Mouse (Mus musculus): ENCODE results near the gene Rbms3. TPM values are rescaled to one million over a fixed set of nuclear protein-coding genes. Genes with fewer than 3 reads are reported as not detected.

Rbms3 gene
- total and polyA plus RNA-seq, 2 experiments from 2014 or later: 56.3 to 77.9 TPM

GRCm38 (mm10) chr9:116676445-116676844 lies 953.3 kb downstream of the Rbms3 start:
- no peaks in the 10 kb centered on the region for H3K27me3 ChIP-seq (ENCODE audit: insufficient read depth, low read length)
- H3K4me1 ChIP-seq (ENCODE audit: insufficient read depth, low read length): no peaks in the 10 kb centered on the region
- H3K4me2 ChIP-seq (ENCODE audit: low read depth, low read length): no peak overlapping the region
- no peak for TF ChIP-seq CTCF (IDR thresholded peaks at IDR 0.05; ENCODE audit: low read depth)
- no peak overlapping the region for H3K9ac ChIP-seq (replicated peaks; ENCODE audit: low read length)
- no peaks in the 10 kb centered on the region for H3K36me3 ChIP-seq (ENCODE audit: insufficient read depth, low read length)
- 37% methylated on average over 2 of the region's 2 CpGs for WGBS
- ATAC-seq (no peak), DNase-seq (ENCODE audit: low spot score) (peak; percentile 4)
- no peaks in the 10 kb centered on the region for H3K9me3 ChIP-seq (ENCODE audit: low read length)
- no peak overlapping the region for H3K4me3 ChIP-seq (ENCODE audit: low read length)
- no peak overlapping the region for H3K27ac ChIP-seq

- no peaks in the 10 kb centered on the region for H3K36me3 ChIP-seq (ENCODE audit: insufficient read depth, low read length)
- no peak overlapping the region for H3K4me2 ChIP-seq (ENCODE audit: low read depth, low read length)
- no peak overlapping the region for H3K4me3 ChIP-seq (ENCODE audit: low read length)
- no peaks in the 10 kb centered on the region for H3K9me3 ChIP-seq (ENCODE audit: low read length)
- ATAC-seq (no peak), DNase-seq (ENCODE audit: low spot score) (no peak)
- no peak overlapping the region for H3K27ac ChIP-seq
- no peaks in the 10 kb centered on the region for H3K27me3 ChIP-seq (ENCODE audit: insufficient read depth, low read length)
- no peak overlapping the region for H3K9ac ChIP-seq (replicated peaks; ENCODE audit: low read length)
- WGBS: 71% methylated on average over 4 of the region's 4 CpGs
- no peaks in the 10 kb centered on the region for H3K4me1 ChIP-seq (ENCODE audit: insufficient read depth, low read length)
- no peak for TF ChIP-seq CTCF (IDR thresholded peaks at IDR 0.05; ENCODE audit: low read depth)
These were observed 955.5 kb downstream of the Rbms3 start for GRCm38 (mm10) chr9:116674191-116674590.

- Histone ChIP-seq H3K4me2 (ENCODE audit: low read depth, low read length) (no peak overlapping the region), H3K36me3 (ENCODE audit: insufficient read depth, low read length) (no peaks in the 10 kb centered on the region), H3K9me3 (ENCODE audit: low read length) (no peaks in the 10 kb centered on the region), H3K27ac (no peak overlapping the region), H3K4me1 (ENCODE audit: insufficient read depth, low read length) (no peaks in the 10 kb centered on the region), H3K4me3 (ENCODE audit: low read length) (no peak overlapping the region), H3K9ac (replicated peaks; ENCODE audit: low read length) (no peak overlapping the region), H3K27me3 (ENCODE audit: insufficient read depth, low read length) (no peaks in the 10 kb centered on the region)
- 85% methylated on average over 4 of the region's 4 CpGs for WGBS
- DNase-seq (ENCODE audit: low spot score): no peak
- ATAC-seq: no peak
- no peak for TF ChIP-seq CTCF (IDR thresholded peaks at IDR 0.05; ENCODE audit: low read depth)
These were observed 968.7 kb downstream of the Rbms3 start for GRCm38 (mm10) chr9:116661026-116661425.

- Histone ChIP-seq H3K9ac (replicated peaks; ENCODE audit: low read length) (no peak overlapping the region), H3K27me3 (ENCODE audit: insufficient read depth, low read length) (no peaks in the 10 kb centered on the region), H3K27ac (no peak overlapping the region), H3K9me3 (ENCODE audit: low read length) (no peaks in the 10 kb centered on the region), H3K4me3 (ENCODE audit: low read length) (no peak overlapping the region), H3K4me2 (ENCODE audit: low read depth, low read length) (no peak overlapping the region), H3K4me1 (ENCODE audit: insufficient read depth, low read length) (no peaks in the 10 kb centered on the region), H3K36me3 (ENCODE audit: insufficient read depth, low read length) (no peaks in the 10 kb centered on the region)
- 66% methylated on average over 1 of the region's 1 CpGs for WGBS
- DNase-seq (ENCODE audit: low spot score) (no peak), ATAC-seq (no peak)
- TF ChIP-seq CTCF (IDR thresholded peaks at IDR 0.05; ENCODE audit: low read depth): no peak
These were observed 969.8 kb downstream of the Rbms3 start for GRCm38 (mm10) chr9:116659936-116660335.

- no peaks in the 10 kb centered on the region for H3K27me3 ChIP-seq (ENCODE audit: insufficient read depth, low read length)
- 81% methylated on average over 2 of the region's 2 CpGs for WGBS
- ATAC-seq: no peak
- H3K9me3 ChIP-seq (ENCODE audit: low read length): no peaks in the 10 kb centered on the region
- no peak overlapping the region for H3K27ac ChIP-seq
- TF ChIP-seq CTCF (IDR thresholded peaks at IDR 0.05; ENCODE audit: low read depth): no peak
- no peaks in the 10 kb centered on the region for H3K36me3 ChIP-seq (ENCODE audit: insufficient read depth, low read length)
- no peak for DNase-seq (ENCODE audit: low spot score)
- no peak overlapping the region for H3K9ac ChIP-seq (replicated peaks; ENCODE audit: low read length)
- H3K4me2 ChIP-seq (ENCODE audit: low read depth, low read length): no peak overlapping the region
- no peaks in the 10 kb centered on the region for H3K4me1 ChIP-seq (ENCODE audit: insufficient read depth, low read length)
- H3K4me3 ChIP-seq (ENCODE audit: low read length): no peak overlapping the region
These were observed 972.6 kb downstream of the Rbms3 start for GRCm38 (mm10) chr9:116657141-116657540.

- ATAC-seq: no peak
- no peak overlapping the region for H3K9ac ChIP-seq (replicated peaks; ENCODE audit: low read length)
- H3K27ac ChIP-seq: no peak overlapping the region
- no peak overlapping the region for H3K4me2 ChIP-seq (ENCODE audit: low read depth, low read length)
- no peak for DNase-seq (ENCODE audit: low spot score)
- H3K27me3 ChIP-seq (ENCODE audit: insufficient read depth, low read length): no peaks in the 10 kb centered on the region
- TF ChIP-seq CTCF (IDR thresholded peaks at IDR 0.05; ENCODE audit: low read depth): no peak; the same call in 1 of the 2 replicates
- H3K4me1 ChIP-seq (ENCODE audit: insufficient read depth, low read length): no peaks in the 10 kb centered on the region
- no peaks in the 10 kb centered on the region for H3K36me3 ChIP-seq (ENCODE audit: insufficient read depth, low read length)
- WGBS: 97% methylated on average over 1 of the region's 1 CpGs
- no peaks in the 10 kb centered on the region for H3K9me3 ChIP-seq (ENCODE audit: low read length)
- no peak overlapping the region for H3K4me3 ChIP-seq (ENCODE audit: low read length)
These were observed 978.3 kb downstream of the Rbms3 start for GRCm38 (mm10) chr9:116651414-116651813.

GRCm38 (mm10) chr9:116649955-116650354 lies 979.8 kb downstream of the Rbms3 start:
- TF ChIP-seq CTCF (IDR thresholded peaks at IDR 0.05; ENCODE audit: low read depth): no peak
- Histone ChIP-seq H3K4me2 (ENCODE audit: low read depth, low read length) (no peak overlapping the region), H3K4me3 (ENCODE audit: low read length) (no peak overlapping the region), H3K4me1 (ENCODE audit: insufficient read depth, low read length) (no peaks in the 10 kb centered on the region), H3K36me3 (ENCODE audit: insufficient read depth, low read length) (no peaks in the 10 kb centered on the region), H3K9ac (replicated peaks; ENCODE audit: low read length) (no peak overlapping the region), H3K27ac (no peak overlapping the region), H3K9me3 (ENCODE audit: low read length) (no peaks in the 10 kb centered on the region), H3K27me3 (ENCODE audit: insufficient read depth, low read length) (no peaks in the 10 kb centered on the region)
- ATAC-seq (no peak), DNase-seq (ENCODE audit: low spot score) (no peak)
- 77% methylated on average over 4 of the region's 4 CpGs for WGBS
